Mouse (Mus musculus): ENCODE results near the gene Cd81. TPM values are rescaled to one million over a fixed set of nuclear protein-coding genes. Genes with fewer than 3 reads are reported as not detected.

Cd81 gene
- total and polyA plus RNA-seq, 2 experiments from 2014 or later, result 423 to 473 TPM

- DNase-seq (no peak), ATAC-seq (no peak)
- Histone ChIP-seq H3K4me3 (ENCODE audit: low read depth, low read length) (no peak overlapping the region), H3K4me2 (ENCODE audit: low read depth) (no peak overlapping the region), H3K27me3 (ENCODE audit: insufficient read depth, low read length) (no peaks in the 10 kb centered on the region), H3K27ac (ENCODE audit: low read depth, low read length) (no peak overlapping the region), H3K4me1 (ENCODE audit: insufficient read depth) (peaks cover 8% of the 10 kb centered on the region), H3K9me3 (ENCODE audit: low read length) (no peaks in the 10 kb centered on the region), H3K9ac (no peak overlapping the region), H3K36me3 (ENCODE audit: insufficient read depth) (peaks cover 64% of the 10 kb centered on the region)
- TF ChIP-seq CTCF (IDR thresholded peaks at IDR 0.05; ENCODE audit: low read depth), result no peak
- WGBS, result 96% methylated on average over 2 of the region's 2 CpGs
Measured at GRCm38 (mm10) chr7:143065692-143066091, 13.2 kb downstream of the Cd81 start.

GRCm38 (mm10) chr7:143067469-143067868 lies 14.9 kb downstream of the Cd81 start:
- Histone ChIP-seq H3K27ac (ENCODE audit: low read depth, low read length) (no peak overlapping the region; the same call in 1 of the 2 replicates), H3K36me3 (ENCODE audit: insufficient read depth) (peaks cover 54% of the 10 kb centered on the region), H3K4me3 (ENCODE audit: low read depth, low read length) (no peak overlapping the region), H3K4me2 (ENCODE audit: low read depth) (no peak overlapping the region), H3K27me3 (ENCODE audit: insufficient read depth, low read length) (no peaks in the 10 kb centered on the region), H3K9ac (no peak overlapping the region), H3K4me1 (ENCODE audit: insufficient read depth) (peaks cover 8% of the 10 kb centered on the region), H3K9me3 (ENCODE audit: low read length) (no peaks in the 10 kb centered on the region)
- no peak for DNase-seq
- no peak for ATAC-seq
- TF ChIP-seq CTCF (IDR thresholded peaks at IDR 0.05; ENCODE audit: low read depth), result no peak
- 57% methylated on average over 2 of the region's 2 CpGs for WGBS

- Histone ChIP-seq H3K27me3 (ENCODE audit: insufficient read depth, low read length) (no peaks in the 10 kb centered on the region), H3K4me1 (ENCODE audit: insufficient read depth) (peaks cover 8% of the 10 kb centered on the region), H3K4me2 (ENCODE audit: low read depth) (no peak overlapping the region; the same call in 1 of the 2 replicates), H3K36me3 (ENCODE audit: insufficient read depth) (peaks cover 50% of the 10 kb centered on the region), H3K4me3 (ENCODE audit: low read depth, low read length) (no peak overlapping the region), H3K9me3 (ENCODE audit: low read length) (no peaks in the 10 kb centered on the region), H3K9ac (no peak overlapping the region), H3K27ac (ENCODE audit: low read depth, low read length) (peak overlapping the region; percentile 95)
- TF ChIP-seq CTCF (IDR thresholded peaks at IDR 0.05; ENCODE audit: low read depth), result no peak
- WGBS, result 81% methylated on average over 3 of the region's 3 CpGs
- DNase-seq (no peak), ATAC-seq (no peak)
Measured at GRCm38 (mm10) chr7:143067897-143068296, 15.4 kb downstream of the Cd81 start.

- Histone ChIP-seq H3K27me3 (ENCODE audit: insufficient read depth, low read length) (no peaks in the 10 kb centered on the region), H3K4me2 (ENCODE audit: low read depth) (peak overlapping the region; percentile 56), H3K9me3 (ENCODE audit: low read length) (no peaks in the 10 kb centered on the region), H3K4me3 (ENCODE audit: low read depth, low read length) (peak overlapping the region; percentile 32), H3K4me1 (ENCODE audit: insufficient read depth) (peaks cover 8% of the 10 kb centered on the region), H3K27ac (ENCODE audit: low read depth, low read length) (peak overlapping the region; percentile 95), H3K36me3 (ENCODE audit: insufficient read depth) (peaks cover 44% of the 10 kb centered on the region), H3K9ac (peak overlapping the region; percentile 43)
- 40% methylated on average over 13 of the region's 13 CpGs for WGBS
- DNase-seq (no peak), ATAC-seq (no peak)
- peak; percentile 29; the same call in 1 of the 2 replicates for TF ChIP-seq CTCF (IDR thresholded peaks at IDR 0.05; ENCODE audit: low read depth)
Measured at GRCm38 (mm10) chr7:143068316-143068881, 15.9 kb downstream of the Cd81 start.

GRCm38 (mm10) chr7:143068882-143069591 lies 16.5 kb downstream of the Cd81 start, which contains the start of gene Tssc4:
TSS of gene Tssc4 (plus strand) at chr7:143069249.
- H3K9me3 ChIP-seq (ENCODE audit: low read length), result no peaks in the 10 kb centered on the region
- peak within 1 kb of the TSS; percentile 83 for H3K9ac ChIP-seq
- no peak for TF ChIP-seq CTCF (IDR thresholded peaks at IDR 0.05; ENCODE audit: low read depth)
- H3K4me1 ChIP-seq (ENCODE audit: insufficient read depth), result peaks cover 8% of the 10 kb centered on the region
- no peaks in the 10 kb centered on the region for H3K27me3 ChIP-seq (ENCODE audit: insufficient read depth, low read length)
- peak within 1 kb of the TSS; percentile 60 for H3K4me3 ChIP-seq (ENCODE audit: low read depth, low read length)
- H3K4me2 ChIP-seq (ENCODE audit: low read depth), result peak within 1 kb of the TSS; percentile 87
- peaks cover 38% of the 10 kb centered on the region for H3K36me3 ChIP-seq (ENCODE audit: insufficient read depth)
- H3K27ac ChIP-seq (ENCODE audit: low read depth, low read length), result peak within 1 kb of the TSS; percentile 95
- DNase-seq, result peak; percentile 100
- peak; percentile 97 for ATAC-seq
- under 1% methylated on average over 51 of the region's 51 CpGs for WGBS

GRCm38 (mm10) chr7:143069751-143070400 lies 17.3 kb downstream of the Cd81 start:
- H3K4me2 ChIP-seq (ENCODE audit: low read depth), result peak overlapping the region; percentile 87
- H3K9ac ChIP-seq, result peak overlapping the region; percentile 83
- peaks cover 8% of the 10 kb centered on the region for H3K4me1 ChIP-seq (ENCODE audit: insufficient read depth)
- H3K4me3 ChIP-seq (ENCODE audit: low read depth, low read length), result peak overlapping the region; percentile 60
- H3K27ac ChIP-seq (ENCODE audit: low read depth, low read length), result peak overlapping the region; percentile 79
- ATAC-seq (no peak), DNase-seq (no peak)
- H3K27me3 ChIP-seq (ENCODE audit: insufficient read depth, low read length), result no peaks in the 10 kb centered on the region
- 0 out of 2 replicates have a peak, but pooled peaks have one; percentile 21 for TF ChIP-seq CTCF (IDR thresholded peaks at IDR 0.05; ENCODE audit: low read depth)
- no peaks in the 10 kb centered on the region for H3K9me3 ChIP-seq (ENCODE audit: low read length)
- peaks cover 30% of the 10 kb centered on the region for H3K36me3 ChIP-seq (ENCODE audit: insufficient read depth)
- 11% methylated on average over 30 of the region's 30 CpGs for WGBS

All from forebrain, postnatal 0 days (tissue).